ENCODE assay signal across 14 mouse cellular contexts in the genomic region with DNA sequence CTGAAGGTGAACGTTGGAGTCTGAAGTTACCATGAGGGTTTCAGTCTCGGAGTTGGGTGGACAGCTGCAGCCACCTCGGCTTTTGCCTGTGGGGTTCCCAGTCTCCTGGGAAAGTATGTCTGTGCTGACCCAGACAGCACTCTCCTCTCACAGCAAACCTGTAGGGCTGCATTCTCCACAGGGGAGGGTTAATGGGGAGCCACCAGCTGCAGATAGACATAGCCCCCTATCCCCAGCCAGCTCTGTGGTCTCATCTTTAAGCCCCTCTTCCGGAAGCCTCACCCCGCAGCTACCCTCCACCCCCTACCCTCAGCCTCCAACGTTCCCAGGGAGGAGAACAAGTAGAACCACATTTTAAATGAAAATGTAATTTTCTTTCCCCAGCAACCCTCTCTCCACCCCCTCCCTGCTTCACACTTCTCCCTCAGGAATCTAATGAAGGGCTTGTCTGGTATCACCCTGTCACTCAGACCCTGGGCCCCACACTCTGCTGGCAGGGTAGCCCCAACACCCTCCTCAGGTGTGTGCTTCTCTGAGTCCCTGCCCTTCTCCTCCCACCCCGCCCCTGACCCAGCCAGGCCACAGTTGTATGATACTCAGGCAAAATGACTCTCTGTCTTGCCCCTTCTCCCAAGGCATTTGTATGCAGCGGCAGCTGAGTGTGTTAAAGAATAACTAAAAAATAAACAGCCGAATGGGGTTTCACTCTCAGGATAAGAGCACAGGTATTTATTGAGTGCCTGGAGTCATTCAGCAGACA. TPM values are rescaled to one million over a fixed set of nuclear protein-coding genes. Genes with fewer than 3 reads are reported as not detected.
DNase-seq lines count a peak whose midpoint lies in the region; ATAC-seq lines count a peak whose summit lies in the region.
"Had no signal": no experiment of that assay in that cellular context is flagged by ENCODE, and none has a peak within 500 bp of the region (broad histone marks: within the 10 kb centered on the region; RNA-seq: fewer than 3 reads in every experiment).

No protein-coding gene starts in this region.

- no peak overlapping the region for H3K4me2 ChIP-seq in forebrain, embryonic 15.5 days (replicated peaks)
- H3K4me2 ChIP-seq in limb, embryonic 12.5 days = no peak overlapping the region

- peaks cover 25% of the 10 kb centered on the region for H3K4me1 ChIP-seq in forebrain, embryonic 10.5 days
- H3K4me1 ChIP-seq in forebrain, embryonic 15.5 days = no peaks in the 10 kb centered on the region
- peaks cover 27% of the 10 kb centered on the region for H3K4me1 ChIP-seq in embryonic facial prominence, embryonic 10.5 days
- peaks cover 20% of the 10 kb centered on the region for H3K4me1 ChIP-seq in limb, embryonic 12.5 days (replicated peaks)

- H3K9me3 ChIP-seq in forebrain, embryonic 10.5 days = no peaks in the 10 kb centered on the region
- no peaks in the 10 kb centered on the region for H3K9me3 ChIP-seq in forebrain, embryonic 15.5 days
- no peaks in the 10 kb centered on the region for H3K9me3 ChIP-seq in embryonic facial prominence, embryonic 10.5 days
- H3K9me3 ChIP-seq in limb, embryonic 12.5 days = no peaks in the 10 kb centered on the region

- H3K4me3 ChIP-seq in forebrain, embryonic 10.5 days = no peak overlapping the region
- no peak overlapping the region for H3K4me3 ChIP-seq in forebrain, embryonic 15.5 days
- H3K4me3 ChIP-seq in embryonic facial prominence, embryonic 10.5 days = no peak overlapping the region
- H3K4me3 ChIP-seq in limb, embryonic 12.5 days (replicated peaks) = no peak overlapping the region
- H3K4me3 ChIP-seq: megakaryocyte, embryonic 14.5 days had no signal

- DNase-seq in forebrain, embryonic 10.5 days (ENCODE audit: extremely low spot score, low spot score) = no peak
- DNase-seq in embryonic facial prominence, embryonic 10.5 days (ENCODE audit: low spot score) = peak; percentile 30
- peak; percentile 44 for DNase-seq in kidney, adult 18-20 months
- no peak for DNase-seq in gastrocnemius, postnatal 25 days
- no peak for DNase-seq in cerebellum, adult 8-10 months
- DNase-seq: cerebellum, adult 9-10 months; gastrocnemius, postnatal 36 days had no signal

- ATAC-seq in forebrain, embryonic 15.5 days (replicated peaks) = no peak
- ATAC-seq in limb, embryonic 12.5 days (ENCODE audit: insufficient number of reproducible peaks, insufficient read depth, low FRiP score, low TSS enrichment, low read depth) = no peak
- ATAC-seq in frontal cortex, adult (ENCODE audit: low TSS enrichment) = no peak
- ATAC-seq: forebrain, embryonic 16.5 days; hindbrain, embryonic 16.5 days; Patski had no signal

- peaks cover 56% of the 10 kb centered on the region for H3K27me3 ChIP-seq in forebrain, embryonic 10.5 days (ENCODE audit: poor library complexity, severe bottlenecking)
- H3K27me3 ChIP-seq in forebrain, embryonic 15.5 days = no peaks in the 10 kb centered on the region
- no peaks in the 10 kb centered on the region for H3K27me3 ChIP-seq in embryonic facial prominence, embryonic 10.5 days (replicated peaks; ENCODE audit: low read depth, poor library complexity, severe bottlenecking)
- H3K27me3 ChIP-seq in limb, embryonic 12.5 days = no peaks in the 10 kb centered on the region
- H3K27me3 ChIP-seq: Patski had no signal

- 63% methylated on average over 9 of the region's 9 CpGs for WGBS in forebrain, embryonic 10.5 days
- WGBS in forebrain, embryonic 15.5 days = 71% methylated on average over 9 of the region's 9 CpGs
- 60% methylated on average over 9 of the region's 9 CpGs for whole genome bisulfite sequencing in embryonic facial prominence, embryonic 10.5 days
- WGBS in limb, embryonic 12.5 days = 43% methylated on average over 9 of the region's 9 CpGs

- 0 out of 2 replicates have a peak overlapping the region, but pooled peaks have one; percentile 20 for H3K27ac ChIP-seq in forebrain, embryonic 10.5 days
- H3K27ac ChIP-seq in forebrain, embryonic 15.5 days (replicated peaks) = no peak overlapping the region
- peak overlapping the region; percentile 31 for H3K27ac ChIP-seq in embryonic facial prominence, embryonic 10.5 days (replicated peaks)
- H3K27ac ChIP-seq in limb, embryonic 12.5 days = peak overlapping the region; percentile 36; the same call in 1 of the 2 replicates

- no peaks in the 10 kb centered on the region for H3K36me3 ChIP-seq in forebrain, embryonic 10.5 days (replicated peaks)
- H3K36me3 ChIP-seq in forebrain, embryonic 15.5 days = no peaks in the 10 kb centered on the region
- no peaks in the 10 kb centered on the region for H3K36me3 ChIP-seq in embryonic facial prominence, embryonic 10.5 days (replicated peaks)
- no peaks in the 10 kb centered on the region for H3K36me3 ChIP-seq in limb, embryonic 12.5 days

- H3K9ac ChIP-seq in forebrain, embryonic 15.5 days (replicated peaks) = no peak overlapping the region
- 0 out of 2 replicates have a peak overlapping the region, but pooled peaks have one; percentile 34 for H3K9ac ChIP-seq in limb, embryonic 12.5 days (replicated peaks)

RNA-seq across cellular contexts. Expression of gene Abca4, which starts 14.4 kb away (rescaled TPM):
- polyA plus RNA-seq in forebrain, embryonic 10.5 days (2016; fragmentation: Nextera tagmentation; extraction: Ambion mirVana) = 1.7 and 2.1 TPM in 2 replicates
- polyA plus RNA-seq in forebrain, embryonic 15.5 days (2015; fragmentation: Nextera tagmentation; extraction: Ambion mirVana) = 0.72 and 1.4 TPM in 2 replicates
- 1.9 and 2.0 TPM in 2 replicates for polyA plus RNA-seq in embryonic facial prominence, embryonic 10.5 days (2016; fragmentation: Nextera tagmentation; extraction: Ambion mirVana)
- polyA plus RNA-seq in limb, embryonic 12.5 days (2016; fragmentation: Nextera tagmentation; extraction: Ambion mirVana) = 1.8 and 2.2 TPM in 2 replicates
- 1 to 10 TPM in 1 of 2 experiments, under 1 TPM in 1; 0.64 to 1.1 TPM for total RNA-seq in gastrocnemius, postnatal 25 days (2021)

Comparison
In these comparisons a context has a peak if more than half of its experiments do, and no peak if none do; other contexts are left out.
1. DNase-seq: peak in embryonic facial prominence, embryonic 10.5 days (single experiment) and kidney, adult 18-20 months (single experiment); none in forebrain, embryonic 10.5 days (single experiment), gastrocnemius, postnatal 25 days (single experiment) and cerebellum, adult 8-10 months (single experiment).